Mouse (Mus musculus) spleen, adult 10 weeks (tissue): Measurements from ENCODE around the gene Fam102b. TPM values are rescaled to one million over a fixed set of nuclear protein-coding genes. Genes with fewer than 3 reads are reported as not detected.

Experiments used
- polyA plus RNA-seq: library from polyadenylated mRNA; stranded (reverse); fragments of 350-450 nt; fragmentation: Illumina TruSeq; extraction: RNeasy Lipid Tissue Mini Kit (QIAGEN cat#74804); gene quantifications from one replicate; pipeline ENCODE4 v1.2.3, GENCODE M21; 2015; ENCODE audit warnings: low replicate concordance; ENCODE audit not compliant: insufficient read depth

The Fam102b gene
- polyA plus RNA-seq, result 23.6 TPM

GRCm38 (mm10) chr3:109027515-109027987 lies at the start of gene Fam102b:
TSS of gene Fam102b (minus strand) at chr3:109027607.

GRCm38 (mm10) chr3:108940001-108940633 lies 87.3 kb downstream of the Fam102b start, which contains the start of gene Gm9857:
TSS of gene Gm9857 (minus strand) at chr3:108940445.

GRCm38 (mm10) chr3:108939573-108939972 lies 87.8 kb downstream of the Fam102b start, which contains the start of gene Henmt1:
TSS of gene Henmt1 (plus strand) at chr3:108939873.

Other genes with a start within 250 kb of the Fam102b start
- 104 TPM for gene Stxbp3, start 187.1 kb downstream of the Fam102b start, polyA plus RNA-seq
- gene Fndc7, start 137.6 kb downstream of the Fam102b start, polyA plus RNA-seq, result 5.1 TPM
- gene Prpf38b, start 115.9 kb downstream of the Fam102b start, polyA plus RNA-seq, result 452 TPM
- 0.32 TPM for gene Henmt1, start 87.7 kb downstream of the Fam102b start, polyA plus RNA-seq
- gene Gm9857, start 87.2 kb downstream of the Fam102b start, polyA plus RNA-seq, result not detected
- not detected for gene Slc25a54, start 52.9 kb upstream of the Fam102b start, polyA plus RNA-seq
- 14.8 TPM for gene Slc25a24, start 95.5 kb upstream of the Fam102b start, polyA plus RNA-seq